Comparison of ENCODE assay signal across 7 mouse cellular contexts in the genomic region with DNA sequence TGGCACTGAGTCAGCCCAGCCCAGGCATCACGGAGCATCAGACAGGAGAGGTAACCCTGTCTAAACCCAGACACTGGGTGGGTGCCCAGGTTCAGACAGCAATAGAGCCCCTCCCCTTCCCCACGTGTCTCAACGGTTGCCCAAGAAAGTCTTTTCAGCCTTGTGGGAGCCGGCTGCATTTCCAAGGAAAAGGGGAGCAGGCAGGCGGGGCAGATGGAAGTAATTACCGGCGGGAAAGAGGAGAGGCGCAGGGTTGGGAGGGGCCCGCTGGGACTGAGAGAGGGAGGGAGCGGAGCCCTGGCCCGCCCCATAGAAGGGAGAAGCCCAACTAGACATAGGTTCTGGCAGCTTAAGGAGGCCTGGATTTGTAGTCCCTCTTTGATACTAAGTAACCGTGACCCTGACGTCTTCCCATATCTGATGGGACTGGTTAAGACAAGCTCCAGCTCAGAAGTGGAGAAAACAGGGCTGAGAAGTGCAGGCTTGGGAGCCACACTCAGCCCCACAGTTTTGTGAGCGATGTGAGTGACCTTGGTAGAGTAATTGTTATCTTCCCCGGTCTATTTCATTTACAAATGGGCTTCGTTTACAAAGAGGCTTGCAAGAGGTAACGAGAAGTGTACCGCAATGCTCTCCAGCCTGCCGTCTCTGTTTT. TPM values are rescaled to one million over a fixed set of nuclear protein-coding genes. Genes with fewer than 3 reads are reported as not detected.
A peak's percentile ranks its signal among the peaks of the same experiment; 100 is the strongest.
DNase-seq lines count a peak whose midpoint lies in the region; ATAC-seq and TF ChIP-seq lines count a peak whose summit lies in the region.

No protein-coding gene starts in this region.

- no peak for TF ChIP-seq EP300 in lung, postnatal 0 days (IDR thresholded peaks at IDR 0.05)

- no peaks in the 10 kb centered on the region for H3K36me3 ChIP-seq in ES-E14 (ENCODE audit: control insufficient read depth, insufficient read depth, low read length, poor library complexity, severe bottlenecking)
- H3K36me3 ChIP-seq in forebrain, postnatal 0 days (ENCODE audit: insufficient read depth): no peaks in the 10 kb centered on the region
- H3K36me3 ChIP-seq in hindbrain, embryonic 12.5 days: no peaks in the 10 kb centered on the region
- no peaks in the 10 kb centered on the region for H3K36me3 ChIP-seq in lung, postnatal 0 days (ENCODE audit: insufficient read depth, low read length)
- H3K36me3 ChIP-seq in stomach, embryonic 14.5 days (ENCODE audit: control insufficient read depth, insufficient read depth, low read length): no peaks in the 10 kb centered on the region

- H3K4me1 ChIP-seq in ES-E14 (ENCODE audit: control insufficient read depth in 2 of 2, insufficient read depth in 2 of 2, low read length in 2 of 2, poor library complexity in 1 of 2): peaks cover 6 to 16% of the 10 kb centered on the region in 2 experiments; a peak in 3 of 4 replicates
- no peaks in the 10 kb centered on the region for H3K4me1 ChIP-seq in forebrain, postnatal 0 days (ENCODE audit: insufficient read depth)
- peaks cover 35% of the 10 kb centered on the region for H3K4me1 ChIP-seq in hindbrain, embryonic 12.5 days
- H3K4me1 ChIP-seq in lung, postnatal 0 days (ENCODE audit: insufficient read depth, low read depth, low read length): peaks cover 18% of the 10 kb centered on the region; the same call in 1 of the 2 replicates
- peaks cover 49% of the 10 kb centered on the region; the same call in 1 of the 2 replicates for H3K4me1 ChIP-seq in stomach, embryonic 14.5 days (ENCODE audit: control insufficient read depth, insufficient read depth, low read length)

- WGBS in forebrain, postnatal 0 days: 19% methylated on average over 19 of the region's 19 CpGs
- 20% methylated on average over 19 of the region's 19 CpGs for WGBS in hindbrain, embryonic 12.5 days
- WGBS in lung, postnatal 0 days: 33% methylated on average over 18 of the region's 19 CpGs
- WGBS in stomach, embryonic 14.5 days: 25% methylated on average over 19 of the region's 19 CpGs

- in situ Hi-C loops in ES-E14 (cut with MboI; ENCODE audit: low sequenced_read_pairs in 2 of 2, unreplicated experiment in 2 of 2): no loop called here

- no peak overlapping the region for H3K9ac ChIP-seq in ES-E14 (ENCODE audit: insufficient read depth, low read depth, low read length, poor library complexity, severe bottlenecking)
- no peak overlapping the region for H3K9ac ChIP-seq in forebrain, postnatal 0 days
- no peak overlapping the region for H3K9ac ChIP-seq in hindbrain, embryonic 12.5 days
- H3K9ac ChIP-seq in lung, postnatal 0 days (replicated peaks; ENCODE audit: low read depth): no peak overlapping the region
- H3K9ac ChIP-seq in stomach, embryonic 14.5 days (replicated peaks; ENCODE audit: low read depth, low read length): no peak overlapping the region; the same call in 1 of the 2 replicates

- H3K27ac ChIP-seq in ES-E14 (ENCODE audit: insufficient read depth, low read depth, low read length, poor library complexity, severe bottlenecking): no peak overlapping the region; the same call in 1 of the 2 replicates
- H3K27ac ChIP-seq in forebrain, postnatal 0 days (ENCODE audit: low read depth, low read length): no peak overlapping the region
- H3K27ac ChIP-seq in hindbrain, embryonic 12.5 days: 0 out of 2 replicates have a peak overlapping the region, but pooled peaks have one; percentile 32
- 0 out of 2 replicates have a peak overlapping the region, but pooled peaks have one; percentile 3 for H3K27ac ChIP-seq in lung, postnatal 0 days (ENCODE audit: low read length)
- H3K27ac ChIP-seq in stomach, embryonic 14.5 days (ENCODE audit: low read length): peak overlapping the region; percentile 33; the same call in 1 of the 2 replicates

- H3K27me3 ChIP-seq in forebrain, postnatal 0 days (ENCODE audit: insufficient read depth, low read length): no peaks in the 10 kb centered on the region
- peaks cover 3% of the 10 kb centered on the region; the same call in 1 of the 2 replicates for H3K27me3 ChIP-seq in hindbrain, embryonic 12.5 days
- H3K27me3 ChIP-seq in lung, postnatal 0 days (replicated peaks; ENCODE audit: insufficient read depth, low read length): no peaks in the 10 kb centered on the region
- no peaks in the 10 kb centered on the region for H3K27me3 ChIP-seq in stomach, embryonic 14.5 days (ENCODE audit: control insufficient read depth, insufficient read depth, low read length)

- 0 out of 2 replicates have a peak overlapping the region, but pooled peaks have one; percentile 4 for H3K4me2 ChIP-seq in forebrain, postnatal 0 days (ENCODE audit: low read depth)
- peak overlapping the region; percentile 27 for H3K4me2 ChIP-seq in hindbrain, embryonic 12.5 days (replicated peaks)
- 0 out of 2 replicates have a peak overlapping the region, but pooled peaks have one; percentile 17 for H3K4me2 ChIP-seq in lung, postnatal 0 days (replicated peaks; ENCODE audit: low read depth, low read length)
- peak overlapping the region; percentile 18 for H3K4me2 ChIP-seq in stomach, embryonic 14.5 days (replicated peaks; ENCODE audit: low read depth, low read length)

- TF ChIP-seq CTCF in forebrain, postnatal 0 days (IDR thresholded peaks at IDR 0.05; ENCODE audit: low read depth): no peak
- TF ChIP-seq CTCF in lung, postnatal 0 days (IDR thresholded peaks at IDR 0.05): no peak

- H3K9me3 ChIP-seq in ES-E14 (ENCODE audit: control insufficient read depth, insufficient read depth, low read depth, low read length): no peaks in the 10 kb centered on the region
- H3K9me3 ChIP-seq in forebrain, postnatal 0 days (ENCODE audit: low read length): no peaks in the 10 kb centered on the region
- H3K9me3 ChIP-seq in hindbrain, embryonic 12.5 days (replicated peaks): no peaks in the 10 kb centered on the region
- H3K9me3 ChIP-seq in lung, postnatal 0 days (ENCODE audit: low read length): no peaks in the 10 kb centered on the region
- H3K9me3 ChIP-seq in stomach, embryonic 14.5 days (ENCODE audit: control insufficient read depth, low read depth, low read length): no peaks in the 10 kb centered on the region

- no peak for ATAC-seq in forebrain, postnatal 0 days
- no peak for ATAC-seq in hindbrain, embryonic 12.5 days (ENCODE audit: low FRiP score)
- peak; percentile 25 for ATAC-seq in lung, postnatal 0 days
- no peak for ATAC-seq in stomach, embryonic 14.5 days (ENCODE audit: insufficient number of reproducible peaks, insufficient read depth, low FRiP score, low read depth)

- peak; percentile 70 for DNase-seq in ES-E14 (ENCODE audit: low read depth, low spot score)
- DNase-seq in ZHBTc4 (ENCODE audit: low read depth, low spot score): peak; percentile 92
- DNase-seq in forebrain, postnatal 0 days: peak; percentile 36
- peak; percentile 81 for DNase-seq in lung, postnatal 0 days (ENCODE audit: low spot score)
- DNase-seq in thymus, postnatal 10 days (ENCODE audit: low spot score in 2 of 2): no peak

- H3K4me3 ChIP-seq in ES-E14 (ENCODE audit: insufficient read depth in 1 of 2, low read depth in 1 of 2, low read length in 2 of 2, poor library complexity in 1 of 2, severe bottlenecking in 1 of 2): peak overlapping the region; percentile 34 to 41
- H3K4me3 ChIP-seq in forebrain, postnatal 0 days (ENCODE audit: low read depth, low read length): no peak overlapping the region
- H3K4me3 ChIP-seq in hindbrain, embryonic 12.5 days: no peak overlapping the region
- H3K4me3 ChIP-seq in lung, postnatal 0 days (ENCODE audit: low read depth, low read length): no peak overlapping the region
- H3K4me3 ChIP-seq in stomach, embryonic 14.5 days (ENCODE audit: low read depth, low read length): no peak overlapping the region

TF ChIP-seq in ES-E14, 5 proteins besides CTCF, POLR2A, EP300 and RAD21:
- TF ChIP-seq HCFC1 (IDR thresholded peaks at IDR 0.05; ENCODE audit: borderline replicate concordance, insufficient read depth, low read length) (0 out of 2 replicates have a peak, but pooled peaks have one; percentile 28), ZC3H11A (IDR thresholded peaks at IDR 0.05; ENCODE audit: borderline replicate concordance, low read depth, low read length) (no peak), CHD2 (IDR thresholded peaks at IDR 0.05; ENCODE audit: low read depth, low read length) (no peak)

RNA-seq across cellular contexts. Expression of gene St3gal4, which starts 7.0 kb away (rescaled TPM):
- 9.7 and 10.1 TPM in 2 replicates for total RNA-seq in ES-E14 (2012; rRNA removed)
- total RNA-seq in forebrain, postnatal 0 days (2014; rRNA removed): 22.6 and 23.5 TPM in 2 replicates
- 16.1 and 18.2 TPM in 2 replicates for polyA plus RNA-seq in forebrain, postnatal 0 days (2015; fragmentation: Nextera tagmentation; extraction: Ambion mirVana)
- 15.6 and 18.5 TPM in 2 replicates for polyA plus RNA-seq in hindbrain, embryonic 12.5 days (2016; fragmentation: Nextera tagmentation; extraction: Ambion mirVana)
- 50.0 and 55.7 TPM in 2 replicates for polyA plus RNA-seq in lung, postnatal 0 days (2015; fragmentation: Nextera tagmentation; extraction: Ambion mirVana)
- polyA plus RNA-seq in stomach, embryonic 14.5 days (2014; fragmentation: Nextera tagmentation; extraction: Ambion mirVana): 24.4 and 24.6 TPM in 2 replicates

Comparison
In these comparisons a context has a peak if more than half of its experiments do, and no peak if none do; other contexts are left out.
1. DNase-seq: peak in ES-E14 (single experiment), ZHBTc4 (single experiment), forebrain, postnatal 0 days (single experiment) and lung, postnatal 0 days (single experiment); none in thymus, postnatal 10 days (0 of 2).
2. H3K27ac ChIP-seq: peak in hindbrain, embryonic 12.5 days (single experiment), lung, postnatal 0 days (single experiment) and stomach, embryonic 14.5 days (single experiment); none in ES-E14 (single experiment) and forebrain, postnatal 0 days (single experiment).
3. H3K4me3 ChIP-seq: peak in ES-E14 (2 of 2); none in forebrain, postnatal 0 days (single experiment), hindbrain, embryonic 12.5 days (single experiment), lung, postnatal 0 days (single experiment) and stomach, embryonic 14.5 days (single experiment).
4. Peak in every context shown above with its lines, with median percentiles within 50 percentile points of each other: H3K4me2 ChIP-seq.